Mouse (Mus musculus) spleen, adult 18-20 months (tissue): ENCODE data around the gene Tmcc1.

Experiments
- DNase-seq, 2 experiments: peaks; one replicate each; pipeline ENCODE4 v3.0.0; 2022; ENCODE audit warnings: mixed read lengths in 2 of 2

Tmcc1 gene

GRCm38 (mm10) chr6:115991108-115991880, 202.0 kb downstream of the Tmcc1 start:
- DNase-seq = no peak

GRCm38 (mm10) chr6:115990479-115990878, 202.8 kb downstream of the Tmcc1 start:
- no peak for DNase-seq

DNA sequence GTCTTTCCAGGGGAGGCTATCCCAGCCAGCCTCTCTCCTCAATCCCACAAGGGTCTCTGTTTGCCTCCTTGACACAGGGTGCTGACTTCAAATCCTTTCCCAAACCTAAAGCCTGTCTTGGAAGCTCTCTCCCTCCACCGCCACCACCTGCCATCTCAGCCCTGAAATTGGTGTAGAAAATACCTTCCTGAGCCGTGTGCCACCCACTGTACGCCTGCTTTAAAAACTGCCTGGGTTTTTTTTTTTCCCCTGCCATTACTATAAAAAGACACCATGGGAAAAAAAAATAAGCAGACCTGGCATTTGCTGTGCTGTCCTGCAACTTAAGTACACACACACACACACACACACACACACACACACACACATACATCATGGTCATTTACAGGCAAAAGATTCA, 203.2 kb downstream of the Tmcc1 start:
- no peak for DNase-seq

DNA sequence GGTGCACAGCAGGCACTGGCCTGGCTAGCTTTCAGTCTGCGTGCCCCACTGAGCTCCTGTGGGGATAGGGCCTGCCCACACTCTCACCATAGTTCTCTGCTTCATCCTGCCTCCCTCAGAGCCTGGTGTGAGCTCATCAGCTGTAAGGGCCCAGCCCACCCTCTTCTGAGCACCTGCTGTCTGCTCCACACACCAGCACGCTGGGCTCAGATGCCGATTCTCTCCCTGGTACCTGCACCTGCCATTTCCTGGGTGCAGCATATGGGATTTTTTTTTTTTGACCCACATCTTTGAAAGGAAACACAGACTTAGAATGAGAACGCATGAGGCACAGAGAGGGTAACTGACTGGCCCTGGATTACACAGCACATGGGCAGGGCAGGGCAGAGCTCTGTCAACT, 203.7 kb downstream of the Tmcc1 start:
- no peak for DNase-seq

DNA sequence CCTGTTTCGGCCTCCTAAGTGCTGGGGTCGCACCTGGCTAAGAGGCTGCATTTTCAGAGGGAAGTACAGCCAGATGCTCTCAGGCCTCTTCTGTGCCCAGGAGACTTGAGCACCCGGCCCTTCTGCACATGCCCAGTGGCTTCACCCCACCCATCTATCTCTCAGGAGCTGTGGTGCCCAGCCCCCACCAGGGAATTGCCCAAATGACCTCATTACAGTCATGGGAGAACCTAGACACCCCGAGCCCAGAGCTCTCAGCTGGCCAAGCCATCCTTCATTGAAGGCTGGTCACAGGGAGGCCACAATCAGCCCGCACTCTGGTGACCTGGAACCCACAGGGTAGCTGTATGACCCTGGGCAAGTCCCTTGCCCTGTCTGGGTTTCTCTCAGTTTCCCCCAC, 204.3 kb downstream of the Tmcc1 start:
- DNase-seq = no peak

DNA sequence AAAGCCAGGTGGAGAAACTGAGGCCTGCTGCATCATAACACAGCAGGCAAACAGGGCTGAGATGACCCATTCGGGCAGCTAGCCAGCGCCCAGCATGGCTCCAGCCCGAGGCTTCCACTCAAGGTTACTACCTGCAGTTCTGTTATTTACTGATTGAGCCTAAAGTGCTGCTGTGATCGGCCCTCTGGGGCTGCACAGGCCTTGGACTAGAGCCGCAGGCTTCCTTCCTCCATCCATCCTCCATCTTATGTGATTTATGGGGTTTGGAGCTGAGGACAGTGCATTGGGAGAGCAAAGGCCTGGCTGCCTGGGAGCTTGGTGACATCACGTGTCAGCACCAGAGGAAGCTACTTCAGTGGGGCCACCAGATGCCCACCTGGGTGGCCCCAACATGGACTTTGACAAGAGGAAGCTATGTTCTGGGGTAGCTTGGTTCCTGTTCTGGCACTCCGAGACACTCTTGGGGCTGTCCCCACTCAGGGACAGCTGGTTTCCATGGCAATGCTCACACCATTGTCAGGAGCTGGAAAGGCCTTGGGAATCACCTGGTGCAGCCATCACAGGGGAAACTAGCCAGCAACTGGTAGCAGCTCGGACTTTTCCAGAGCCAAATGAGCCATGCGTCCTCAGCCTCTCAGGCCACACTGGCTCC, 206.1 kb downstream of the Tmcc1 start:
- DNase-seq = no peak

GRCm38 (mm10) chr6:115986472-115987095, 206.7 kb downstream of the Tmcc1 start:
- DNase-seq = no peak

GRCm38 (mm10) chr6:115985622-115986021, 207.7 kb downstream of the Tmcc1 start:
- DNase-seq = no peak

GRCm38 (mm10) chr6:115984580-115984979, 208.7 kb downstream of the Tmcc1 start:
- DNase-seq = no peak

- no peak for DNase-seq
Measured at GRCm38 (mm10) chr6:115983306-115984038, 209.8 kb downstream of the Tmcc1 start.

GRCm38 (mm10) chr6:115982889-115983288, 210.4 kb downstream of the Tmcc1 start:
- no peak for DNase-seq

- no peak for DNase-seq
Measured at GRCm38 (mm10) chr6:115978596-115978995, 214.7 kb downstream of the Tmcc1 start.

DNA sequence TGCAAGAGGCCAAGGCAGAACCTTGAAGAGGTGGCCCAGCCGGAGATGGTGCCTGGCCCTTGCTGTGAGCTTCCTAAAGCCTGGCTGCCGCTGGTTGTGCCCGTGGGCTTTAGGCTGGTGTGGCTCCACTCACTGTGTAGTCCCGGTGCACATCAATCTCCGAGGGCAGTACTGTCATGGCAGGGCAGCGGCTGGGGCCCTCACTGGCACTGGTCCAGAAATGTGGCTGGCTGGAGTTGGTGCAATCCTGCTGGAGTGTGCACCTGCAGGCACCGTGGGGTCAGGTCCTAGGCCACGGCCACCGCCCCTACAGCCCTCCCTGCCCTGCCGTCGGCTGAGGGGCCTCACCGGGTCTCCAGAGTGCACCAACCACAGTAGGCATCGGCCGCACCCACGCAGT, 215.5 kb downstream of the Tmcc1 start:
- no peak for DNase-seq

- no peak for DNase-seq
Measured at GRCm38 (mm10) chr6:115975606-115976005, 217.7 kb downstream of the Tmcc1 start.

- DNase-seq = no peak
Measured at GRCm38 (mm10) chr6:115973881-115974662, 219.2 kb downstream of the Tmcc1 start.

DNA sequence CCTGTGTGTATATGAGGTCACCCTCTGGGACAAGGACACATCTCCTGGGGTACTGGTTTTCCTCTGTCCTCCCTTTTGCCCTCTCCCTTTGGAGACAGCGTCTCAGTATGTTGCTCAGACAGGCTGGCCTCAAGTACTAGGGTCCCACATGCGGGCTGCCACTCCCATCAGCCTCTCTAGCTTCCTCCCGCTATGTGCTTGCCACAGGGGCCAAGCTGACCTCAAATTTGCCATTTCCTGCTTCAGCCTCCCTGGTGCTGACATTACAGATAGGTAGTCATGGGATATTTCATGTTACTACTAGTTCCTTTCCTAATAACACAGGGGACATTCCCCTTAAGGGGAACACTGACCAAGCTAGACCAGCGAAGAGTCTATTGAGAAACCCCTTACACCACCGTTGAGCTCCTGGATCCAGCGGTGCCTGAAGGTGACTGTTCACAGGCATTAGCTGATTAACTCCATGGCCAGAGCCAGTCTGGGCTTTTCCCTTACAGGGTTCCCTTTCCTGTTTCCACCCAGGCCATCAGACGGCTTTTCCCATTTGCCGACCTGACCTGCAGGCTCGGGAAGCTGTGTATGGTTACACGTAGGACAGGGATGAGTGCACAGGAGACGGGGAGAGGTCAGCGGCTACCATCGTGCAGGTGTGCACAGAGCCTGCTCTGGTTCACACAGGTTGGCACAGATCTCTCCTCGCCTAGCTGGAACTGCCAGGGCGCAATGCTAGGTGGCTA, 220.0 kb downstream of the Tmcc1 start:
- no peak for DNase-seq

DNA sequence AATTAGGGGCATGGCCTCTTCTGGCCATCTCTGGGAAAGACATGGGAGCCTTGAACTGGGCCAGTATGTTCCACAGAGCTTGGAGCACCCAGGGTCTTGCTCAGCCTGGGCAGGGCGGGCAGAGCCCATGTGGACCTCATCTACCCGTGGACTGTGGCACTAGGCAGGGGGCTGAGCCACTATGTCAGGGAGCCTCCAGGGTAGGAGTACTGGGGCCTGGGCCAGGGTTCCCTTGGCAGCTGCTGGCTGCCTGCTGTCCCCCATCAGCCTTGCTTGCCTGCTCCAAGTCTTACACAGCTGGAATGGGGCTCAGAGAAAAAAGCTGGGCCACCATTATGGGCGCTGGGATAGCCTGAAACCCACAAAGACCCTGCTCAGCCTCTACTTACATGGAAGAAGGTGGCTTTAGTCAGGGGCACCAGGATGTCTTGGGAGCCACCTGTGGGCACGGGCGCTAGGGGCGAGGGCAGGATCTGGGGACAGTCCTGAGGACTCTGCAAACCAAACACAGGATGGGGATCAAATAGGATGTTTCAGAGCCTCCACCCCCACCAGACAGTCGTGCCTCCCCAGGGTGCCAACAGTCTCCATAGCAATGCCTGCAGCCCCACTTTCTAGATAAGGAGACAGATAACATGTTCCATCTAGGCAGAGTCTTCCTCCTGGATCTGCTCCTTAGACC, 221.1 kb downstream of the Tmcc1 start:
- DNase-seq = no peak

- DNase-seq = no peak
Measured at GRCm38 (mm10) chr6:115971273-115972060, 221.8 kb downstream of the Tmcc1 start.

DNA sequence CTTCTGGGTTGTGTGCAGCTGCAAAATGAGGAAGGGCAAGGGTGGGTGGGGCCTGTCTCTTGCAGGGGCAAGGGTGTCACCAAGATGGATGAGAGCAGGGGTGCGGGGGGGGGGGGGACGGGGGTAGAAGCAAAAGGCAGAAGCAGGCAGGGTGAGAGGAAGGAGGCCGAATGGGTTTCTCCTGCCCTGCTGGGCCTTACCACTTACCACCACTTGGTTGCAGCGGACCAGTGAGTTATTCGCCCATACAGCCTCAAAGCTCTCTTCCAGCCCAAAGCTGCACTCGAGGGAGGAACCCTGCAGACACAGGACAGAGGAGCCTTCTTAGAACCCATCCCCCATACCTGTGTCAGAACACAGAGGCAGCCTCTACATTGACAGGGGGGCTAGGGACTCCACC, 223.3 kb downstream of the Tmcc1 start:
- DNase-seq = no peak

GRCm38 (mm10) chr6:115969103-115969502, 224.2 kb downstream of the Tmcc1 start:
- DNase-seq = no peak
